Mouse (Mus musculus) frontal cortex, postnatal 36 days (tissue): ENCODE results near the gene Adcy9.

Experiments
- DNase-seq, 2 experiments: peaks; one replicate each; pipeline ENCODE4 v3.0.0; 2022; ENCODE audit warnings: low spot score in 2 of 2

Adcy9 gene

DNA sequence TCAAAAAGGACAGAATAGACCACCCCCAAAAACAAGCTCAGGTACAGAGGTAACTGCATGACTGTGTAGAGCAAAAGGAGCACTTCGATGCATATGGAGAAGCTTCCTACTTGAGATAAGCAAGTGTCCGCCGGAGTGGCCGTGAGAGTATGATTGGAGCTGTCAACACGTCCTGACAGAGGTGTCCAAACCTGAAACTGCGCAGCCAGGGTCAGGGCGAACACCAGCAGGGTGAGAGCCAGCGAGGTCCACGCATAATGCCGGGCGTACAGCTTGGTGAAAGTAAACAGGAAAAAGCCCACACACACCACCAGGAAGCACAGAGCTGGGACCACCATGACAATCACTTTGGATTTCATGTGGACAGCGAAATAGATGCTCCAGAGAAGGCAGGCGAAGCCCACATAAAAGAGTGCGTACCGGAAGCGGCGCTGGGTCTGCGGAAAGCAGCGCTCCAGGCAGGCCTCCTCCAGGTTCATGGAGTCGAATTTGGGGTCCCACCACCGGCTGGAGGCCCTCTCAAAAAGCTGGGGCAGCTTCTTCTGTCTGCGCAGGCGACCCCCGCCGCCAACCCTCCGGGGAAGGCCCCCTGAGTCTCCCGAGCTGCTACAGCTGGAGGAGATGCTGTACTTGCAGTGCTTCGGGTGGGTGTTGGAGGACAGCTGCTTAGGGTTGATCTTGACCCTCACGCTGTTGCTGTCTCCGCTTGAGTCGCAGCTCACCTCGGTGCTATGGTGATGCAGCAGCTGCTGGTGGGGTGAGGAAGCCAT lies 1.3 kb downstream of the Adcy9 start:
- no peak for DNase-seq

DNA sequence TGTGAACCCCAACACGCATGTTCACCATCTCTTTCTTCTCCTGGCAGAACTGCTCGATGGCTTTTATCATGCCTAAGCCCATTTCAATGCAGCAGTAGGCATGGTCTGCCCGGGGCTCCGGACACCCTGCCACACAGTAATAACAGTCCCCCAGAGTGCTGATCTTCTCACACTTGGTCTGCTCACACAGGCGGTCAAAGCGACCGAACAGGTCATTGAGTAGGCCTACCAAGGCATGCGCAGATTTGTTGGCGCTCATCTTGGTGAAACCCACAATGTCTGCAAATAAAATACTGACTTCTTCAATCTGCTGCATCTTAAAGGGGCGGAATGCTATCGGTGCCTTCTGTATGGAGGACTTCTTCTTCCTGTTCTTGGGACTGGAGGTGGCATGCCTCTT lies 2.2 kb downstream of the Adcy9 start:
- DNase-seq: no peak

DNA sequence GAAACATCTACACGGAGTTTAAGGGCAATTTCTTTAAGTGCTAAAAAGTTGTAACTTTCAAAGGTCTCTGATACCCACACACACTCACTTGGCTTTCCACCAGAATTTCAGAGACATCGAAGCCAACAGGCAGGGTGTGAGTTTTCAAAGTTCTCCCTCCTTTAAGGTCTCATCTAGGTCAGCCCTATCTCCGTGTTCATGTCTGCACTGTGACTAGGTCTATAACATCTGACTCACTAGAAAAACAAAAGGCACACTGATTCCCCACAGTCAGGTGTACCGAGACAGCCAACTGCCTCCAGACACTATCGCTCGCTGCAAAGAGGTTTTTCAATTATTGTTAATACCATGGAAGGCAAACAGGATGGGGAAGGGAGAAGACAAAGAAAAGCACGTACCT lies 2.8 kb downstream of the Adcy9 start:
- no peak for DNase-seq

DNA sequence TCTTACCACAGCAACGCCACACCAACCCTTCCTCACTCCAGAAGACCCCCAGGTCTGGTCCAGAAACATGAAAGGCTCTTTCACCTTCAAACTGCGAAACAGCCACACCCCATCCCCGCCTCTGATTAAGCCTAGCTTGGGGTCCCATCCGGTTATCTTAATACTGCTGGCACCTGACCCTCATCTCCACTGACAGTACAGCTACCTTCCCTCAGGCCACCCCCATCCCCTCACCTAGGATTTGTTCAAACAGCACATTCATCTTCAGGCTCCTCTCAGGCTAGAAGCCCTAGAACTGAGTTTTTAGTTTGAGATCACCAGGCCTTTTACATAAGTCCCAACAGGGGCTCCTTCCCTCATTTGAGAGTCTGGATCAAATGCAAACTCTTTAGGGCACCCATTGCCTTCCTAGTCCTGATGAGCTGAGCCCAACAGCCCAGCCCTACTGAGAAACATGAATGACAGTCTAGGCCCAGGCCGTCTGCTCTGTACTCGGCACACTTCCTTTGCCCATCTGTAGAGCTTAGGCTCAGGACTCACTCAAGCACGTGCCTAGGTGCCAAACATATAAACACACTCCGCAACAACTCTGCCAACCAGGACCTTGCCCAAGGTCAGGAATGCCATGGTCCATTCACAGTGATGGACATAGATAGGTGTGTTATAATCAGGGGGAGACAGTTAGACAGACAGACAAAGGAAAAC lies 5.3 kb downstream of the Adcy9 start:
- no peak for DNase-seq

DNA sequence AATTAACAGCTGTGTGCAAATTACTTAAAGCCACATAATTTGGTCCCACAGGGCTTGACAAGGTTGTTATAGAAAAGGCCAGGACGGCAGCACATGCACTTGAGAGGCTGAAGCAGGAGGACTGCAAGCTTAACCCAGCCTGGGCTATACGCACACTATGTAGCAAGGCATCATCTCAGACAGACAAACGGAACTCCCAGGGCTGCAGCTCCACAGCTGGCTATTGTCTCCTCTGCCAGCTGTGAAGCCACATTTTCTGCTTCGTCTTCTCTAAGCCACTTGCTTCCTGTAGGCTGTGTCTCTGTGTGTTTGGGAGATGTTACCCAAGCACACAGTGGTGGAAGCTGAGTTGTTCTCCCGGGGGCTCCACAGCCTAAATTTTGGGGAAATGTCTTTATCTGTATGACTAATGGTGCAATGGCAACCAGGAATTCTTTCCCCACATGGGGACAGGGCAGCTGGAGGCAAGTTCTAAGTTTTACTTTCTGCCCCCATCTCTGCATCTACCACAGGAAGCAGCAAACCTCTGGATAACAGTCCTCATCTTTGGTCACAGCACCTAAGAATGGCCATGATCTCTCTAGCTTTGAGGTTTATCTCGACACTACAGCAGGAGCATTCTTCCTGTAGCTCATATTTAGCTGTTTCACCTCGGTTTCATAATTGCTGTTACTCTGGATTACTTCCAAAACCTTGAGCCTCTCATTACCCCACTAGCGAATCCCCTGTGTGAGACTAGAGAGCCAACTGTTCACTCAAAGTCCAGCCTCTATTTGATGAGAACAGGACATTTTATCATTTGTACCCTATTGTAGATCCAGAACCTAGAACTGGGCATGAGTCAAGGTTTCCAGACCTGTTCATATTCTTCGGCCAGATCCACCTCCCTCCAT lies 6.1 kb downstream of the Adcy9 start:
- no peak for DNase-seq

DNA sequence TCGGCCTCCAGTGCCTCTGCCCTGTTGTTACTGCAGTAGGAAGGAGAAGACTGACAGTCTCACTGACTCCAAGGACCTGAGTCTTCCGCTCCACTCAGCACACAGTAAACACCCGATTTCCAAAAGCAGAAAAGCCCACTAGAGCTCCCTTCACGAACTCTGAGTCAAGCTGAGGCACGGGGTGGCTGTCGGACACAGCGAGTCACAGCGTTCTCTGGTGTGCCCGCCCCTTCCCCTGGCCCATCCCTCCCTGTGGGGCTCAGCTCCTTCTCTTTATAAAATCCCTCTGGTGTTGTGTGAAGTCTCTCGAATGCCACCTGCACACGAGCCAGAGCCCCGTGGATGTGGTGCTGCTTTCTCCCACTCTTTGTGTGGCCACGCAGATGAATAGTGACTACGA lies 7.0 kb downstream of the Adcy9 start:
- no peak for DNase-seq

DNA sequence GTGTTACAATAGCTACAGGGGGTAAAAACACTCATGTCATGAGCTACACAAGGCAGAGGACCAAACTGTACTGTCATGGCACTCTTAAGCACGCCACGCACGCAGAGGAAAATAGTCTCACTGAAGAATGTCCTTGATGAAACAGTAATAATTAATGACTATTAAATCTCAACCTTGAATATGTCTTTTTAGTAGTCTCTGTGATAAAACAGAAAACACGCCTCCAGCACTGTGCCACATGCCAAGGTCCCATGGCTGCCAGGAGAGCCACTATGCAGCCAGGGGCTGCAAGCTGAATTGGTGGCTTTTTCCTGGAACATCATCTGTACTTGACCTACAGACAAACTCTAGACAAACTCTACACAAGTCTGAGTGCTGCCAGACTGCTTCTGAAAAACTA lies 8.0 kb downstream of the Adcy9 start:
- no peak for DNase-seq

DNA sequence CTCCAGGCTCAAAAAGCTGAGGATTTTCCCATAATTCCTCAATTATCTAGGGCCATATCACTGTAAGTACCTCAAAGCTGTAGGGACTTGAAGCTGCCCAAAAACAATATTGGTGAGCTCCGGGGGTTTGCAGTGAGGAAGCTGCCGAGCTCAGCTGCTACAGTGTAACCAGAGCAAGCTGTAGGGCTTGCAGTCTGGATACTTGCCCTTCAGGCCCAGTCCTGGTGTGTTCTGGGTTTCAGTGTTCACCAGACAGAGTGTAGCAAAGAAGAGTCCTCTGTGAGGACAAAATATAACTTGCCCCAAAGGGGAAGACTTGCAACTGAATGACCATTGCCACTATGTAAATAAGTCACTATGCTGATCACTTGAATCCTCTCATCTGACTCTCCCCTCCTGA lies 9.0 kb downstream of the Adcy9 start:
- DNase-seq: no peak

DNA sequence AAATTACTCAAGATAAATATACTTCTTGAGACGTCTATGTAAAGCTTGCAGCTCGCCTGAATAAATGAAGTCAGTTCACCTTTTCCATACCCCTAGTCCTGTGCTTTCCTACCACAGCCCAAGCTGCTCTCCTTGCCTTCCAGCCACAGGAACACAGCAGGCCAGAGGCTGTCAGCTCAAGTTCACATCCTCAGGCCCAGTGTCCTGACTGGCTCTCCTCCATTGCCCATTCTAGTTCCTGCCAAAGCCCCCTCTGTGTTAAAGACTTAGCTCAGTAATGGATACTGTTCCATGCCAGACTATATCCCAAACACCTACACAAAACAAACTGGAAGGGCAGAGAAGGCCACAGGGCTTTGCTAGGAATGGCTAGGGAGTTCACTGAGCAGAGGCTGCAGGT lies 12.8 kb downstream of the Adcy9 start:
- no peak for DNase-seq

DNA sequence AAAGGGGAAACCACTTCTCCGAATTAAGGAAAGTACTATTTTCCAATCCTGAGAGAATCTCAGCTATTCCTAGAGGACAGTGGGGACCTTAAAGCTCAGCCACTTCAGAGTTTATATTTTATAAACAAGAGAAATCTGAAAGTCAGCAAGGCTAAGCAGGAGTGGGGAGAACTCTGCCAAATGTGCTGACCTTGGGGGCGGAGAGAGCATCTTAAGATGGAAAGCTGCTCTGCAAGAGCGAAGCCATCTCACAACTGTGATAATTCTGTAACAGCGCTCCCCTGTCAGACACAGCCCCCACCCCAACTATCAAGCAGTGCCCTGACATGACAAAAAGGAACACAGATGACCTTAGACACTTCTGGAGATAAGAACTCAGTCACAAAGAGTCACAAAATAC lies 13.6 kb downstream of the Adcy9 start:
- DNase-seq: no peak

DNA sequence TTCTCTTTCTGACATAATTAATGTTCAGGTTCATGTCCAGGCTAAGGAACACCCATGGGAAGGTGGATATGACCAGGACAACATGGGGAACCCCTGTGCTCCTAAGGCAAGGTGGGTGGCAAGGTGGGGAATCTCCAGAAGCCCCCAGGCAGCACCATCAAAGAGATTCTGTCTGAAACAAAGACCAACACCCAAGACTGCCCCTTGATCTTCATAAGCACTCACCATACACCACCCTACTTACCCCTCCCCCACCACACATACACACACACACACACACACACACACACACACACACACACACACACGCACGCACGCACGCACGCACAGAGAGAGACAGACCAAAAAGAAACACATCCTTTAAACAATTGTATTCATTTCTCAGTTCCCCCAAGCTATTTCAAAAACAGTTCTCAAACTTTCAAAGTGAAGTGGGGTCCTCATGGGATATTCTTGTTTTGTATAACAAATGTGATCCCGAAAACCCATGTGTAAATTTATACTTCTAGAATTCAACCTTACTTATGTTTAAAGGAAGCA lies 14.2 kb downstream of the Adcy9 start:
- no peak for DNase-seq

DNA sequence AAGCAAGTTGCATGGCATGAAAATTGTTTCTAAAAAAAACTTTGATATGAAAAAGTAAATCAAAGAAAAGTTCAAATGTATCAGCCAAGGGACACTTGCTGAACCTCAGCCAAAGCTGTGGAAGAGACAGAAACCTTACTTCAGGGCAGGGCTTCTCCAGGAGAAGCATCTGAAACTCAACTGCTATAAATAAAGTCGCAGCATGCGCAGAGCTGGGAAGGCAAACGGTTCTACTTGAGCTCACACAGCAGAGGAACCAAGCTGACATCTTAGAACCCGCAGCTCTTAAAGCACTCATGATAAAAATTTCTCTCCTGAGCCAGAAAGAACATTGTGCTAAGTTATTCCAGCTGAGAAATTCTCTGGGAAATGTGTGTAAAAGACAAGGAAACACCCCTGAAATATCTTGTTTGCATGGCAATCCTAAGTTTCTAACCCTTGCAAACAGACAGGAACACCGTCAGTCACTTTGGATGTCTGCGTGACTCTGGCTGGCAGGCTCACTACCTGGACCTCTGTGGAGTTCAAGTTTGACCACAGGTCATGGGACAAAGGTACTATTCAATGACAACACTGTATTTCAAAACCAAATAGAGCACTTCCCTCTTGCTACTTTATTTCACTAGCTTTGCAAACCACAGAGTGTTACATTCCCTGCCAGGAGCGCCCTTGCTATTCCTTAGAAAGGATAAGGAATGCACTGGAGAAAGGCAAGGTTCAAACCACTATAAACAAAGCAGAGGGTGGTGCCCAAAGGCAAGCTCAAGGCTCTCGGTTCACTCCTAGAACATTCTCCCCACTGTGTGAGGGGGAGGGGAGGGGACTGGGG lies 15.2 kb downstream of the Adcy9 start:
- DNase-seq: no peak

DNA sequence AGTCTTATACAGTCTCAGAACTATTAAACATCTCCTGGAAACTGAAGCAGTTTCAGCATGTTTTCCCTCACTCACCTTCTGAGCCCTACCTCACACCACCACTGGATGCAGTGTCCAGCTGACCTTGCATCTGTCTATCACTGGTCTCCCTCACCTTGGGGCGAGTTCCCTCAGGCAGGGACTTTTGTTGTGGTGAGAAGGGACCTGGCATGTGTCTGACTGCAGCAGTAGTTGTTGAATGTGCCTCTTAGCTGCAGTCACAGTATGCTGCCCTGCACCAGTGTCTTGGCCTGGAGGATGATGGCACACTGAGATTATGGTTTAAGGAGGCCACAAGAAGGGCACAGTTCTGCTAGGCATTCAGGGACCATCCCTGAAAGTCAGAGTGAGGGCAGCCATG lies 19.2 kb downstream of the Adcy9 start:
- DNase-seq: no peak

DNA sequence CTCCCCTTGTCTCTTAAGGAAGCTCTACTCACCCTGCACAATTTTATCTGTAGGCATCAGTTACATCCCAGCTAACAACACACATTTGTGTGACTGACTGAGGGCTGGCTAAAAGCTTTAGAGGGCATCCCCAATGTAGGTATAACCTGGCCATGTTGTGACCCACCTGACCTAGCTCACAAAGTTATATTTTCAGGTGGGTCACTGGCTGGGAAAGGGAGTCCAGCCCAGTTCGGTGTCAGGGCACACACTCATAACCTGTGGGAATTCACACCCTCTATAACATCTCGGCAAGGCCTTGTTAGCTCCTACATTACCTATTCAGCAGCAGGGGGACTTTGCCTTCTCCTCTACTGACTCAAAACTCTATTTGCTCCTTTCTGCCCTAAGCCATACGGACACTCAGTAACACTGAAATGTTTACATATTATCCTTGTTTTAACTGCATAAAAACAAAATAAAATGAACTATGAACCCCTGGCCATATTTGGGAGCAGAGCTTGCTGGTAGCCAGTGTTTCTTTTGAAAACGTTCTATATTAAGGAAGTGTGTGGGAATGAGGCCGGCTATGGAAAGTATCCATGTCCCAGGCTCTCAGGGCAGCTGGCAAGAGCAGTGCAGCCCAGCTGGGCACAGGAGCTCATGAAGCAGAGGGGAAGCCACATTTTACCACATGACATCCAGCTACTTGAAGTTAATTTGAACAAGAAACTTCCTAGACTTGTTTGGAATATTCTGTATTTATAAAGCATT lies 20.7 kb downstream of the Adcy9 start:
- no peak for DNase-seq

DNA sequence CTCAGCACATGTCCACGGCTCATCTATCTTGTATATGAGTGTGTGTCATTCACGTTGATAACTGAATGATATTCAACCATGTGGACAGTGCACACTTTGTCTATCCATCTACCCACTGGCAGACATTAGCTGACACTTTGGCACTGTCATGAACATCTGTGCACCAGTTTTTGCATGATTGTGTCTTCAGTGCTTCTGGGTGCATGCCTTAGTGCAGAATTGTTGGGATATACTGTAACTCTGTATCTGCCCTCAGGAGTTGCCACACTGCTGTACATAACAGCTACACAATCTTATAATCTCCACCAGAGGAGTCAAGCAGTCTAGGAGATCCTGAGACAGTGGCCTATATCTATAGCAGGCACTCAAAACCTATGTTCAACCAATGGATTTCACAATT lies 21.5 kb downstream of the Adcy9 start:
- DNase-seq: no peak

DNA sequence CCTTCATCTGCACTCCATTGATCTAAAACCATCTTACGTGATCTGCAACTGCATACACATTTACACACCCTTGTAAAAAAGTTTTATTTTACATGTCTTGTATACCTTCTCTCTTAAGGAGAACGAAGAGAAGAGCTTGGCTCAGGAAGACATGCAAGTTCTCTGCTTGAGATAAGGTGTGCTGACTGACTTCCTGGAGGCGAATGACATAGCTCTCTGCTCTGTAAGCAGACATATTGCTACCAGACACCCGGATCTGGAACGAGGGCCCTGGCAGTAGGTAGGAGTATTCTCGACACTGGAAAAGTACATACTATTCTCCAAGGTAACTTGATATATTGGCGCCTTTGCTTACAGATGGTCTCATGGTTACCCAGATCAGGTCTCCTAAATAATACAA lies 22.7 kb downstream of the Adcy9 start:
- no peak for DNase-seq

DNA sequence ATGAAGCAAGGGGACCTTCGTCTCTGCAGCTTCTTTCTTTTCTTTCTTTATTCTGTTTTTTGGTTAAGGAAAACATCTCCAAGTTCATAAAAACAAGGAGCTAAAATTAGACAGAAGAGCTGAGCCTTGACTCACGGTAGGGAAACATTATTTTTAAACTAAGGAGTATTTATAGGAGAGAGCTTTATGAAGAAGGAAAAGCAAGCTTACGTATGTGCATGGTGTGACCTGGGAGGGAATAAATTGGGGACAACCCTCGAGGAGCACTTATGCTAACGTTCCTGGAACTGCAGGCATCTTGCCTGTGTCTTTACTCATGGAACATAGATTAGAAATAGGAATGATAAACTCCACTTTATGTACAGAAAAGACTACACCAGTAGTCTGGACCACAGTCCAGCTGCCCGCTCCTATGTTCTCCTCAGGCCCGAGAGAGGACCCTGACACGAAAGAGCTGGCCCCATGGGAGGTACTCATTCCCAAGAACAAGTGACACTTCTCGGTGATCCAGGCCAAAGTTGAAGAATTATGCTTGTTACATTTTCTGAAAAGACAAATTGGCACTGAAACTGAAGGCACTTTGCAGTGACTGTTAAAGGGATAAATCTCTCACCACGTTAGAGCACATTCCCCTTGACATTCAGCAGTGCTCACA lies 24.5 kb downstream of the Adcy9 start:
- DNase-seq: no peak

DNA sequence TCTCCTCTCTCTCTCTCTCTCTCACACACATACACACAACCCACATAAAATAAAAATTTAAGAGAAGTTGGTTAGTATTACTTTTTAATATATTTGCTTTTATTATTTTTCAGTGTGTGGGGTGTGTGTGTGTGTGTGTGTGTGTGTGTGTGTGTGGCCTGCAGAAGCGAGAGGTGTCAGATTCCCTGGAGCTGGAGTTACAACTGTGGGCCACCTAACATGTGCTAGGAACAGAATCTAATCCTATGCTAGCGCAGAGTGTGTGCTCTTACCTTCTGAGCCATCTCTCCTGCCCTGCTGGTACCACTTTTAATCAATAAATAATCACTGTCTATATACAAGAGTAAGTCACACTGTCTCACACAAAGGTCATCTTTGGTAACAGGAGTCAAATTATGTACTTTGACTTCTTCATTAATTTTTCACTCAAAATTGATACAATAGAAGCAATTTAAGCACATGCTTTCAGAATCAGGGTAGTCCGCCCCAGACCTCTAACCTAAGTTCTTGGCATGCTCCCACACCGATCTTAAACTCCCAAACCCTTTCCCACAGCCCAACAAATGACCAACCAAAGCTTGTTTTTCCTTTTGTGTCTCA lies 25.2 kb downstream of the Adcy9 start:
- no peak for DNase-seq

DNA sequence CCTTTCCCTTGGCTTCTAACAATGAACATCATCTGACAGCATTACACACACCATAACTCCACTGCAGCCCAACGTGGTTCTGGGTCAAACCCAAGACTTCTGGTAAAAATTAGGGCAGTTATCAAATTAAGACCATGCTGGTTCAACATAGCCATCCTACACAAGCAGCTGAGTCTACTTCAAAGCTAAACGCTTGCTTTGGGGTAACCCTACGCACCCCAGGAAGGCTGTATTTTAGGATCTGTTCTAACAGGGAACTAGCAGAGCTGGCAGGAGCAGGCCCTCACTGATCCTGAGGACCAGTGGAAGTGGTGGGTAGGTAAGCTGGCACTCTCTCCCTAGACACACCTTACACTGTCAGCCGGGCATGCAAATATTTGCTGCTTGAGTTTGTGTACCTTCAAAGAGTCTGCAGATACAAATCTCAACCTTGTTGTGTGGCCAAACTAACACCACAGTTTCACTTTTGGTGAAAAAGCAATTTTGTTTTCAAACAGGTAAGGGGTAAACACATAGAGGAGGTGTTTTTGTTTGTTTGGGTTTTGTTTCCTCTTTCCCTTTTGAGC lies 36.7 kb downstream of the Adcy9 start:
- DNase-seq: no peak
